Mouse (Mus musculus) embryo, embryonic 10 days (tissue): ENCODE results near the gene Exosc10.

Experiments used
- DNase-seq: peaks from one replicate; pipeline ENCODE4 v3.0.0-alpha.2; 2015; ENCODE audit warnings: low spot score

Gene Exosc10

GRCm38 (mm10) chr4:148570693-148571295, 12.6 kb downstream of the Exosc10 start:
- DNase-seq: no peak

GRCm38 (mm10) chr4:148573222-148573621, 15.0 kb downstream of the Exosc10 start:
- no peak for DNase-seq

GRCm38 (mm10) chr4:148580765-148581164, 22.5 kb downstream of the Exosc10 start:
- DNase-seq: no peak

- DNase-seq: no peak
These were observed 23.2 kb downstream of the Exosc10 start for GRCm38 (mm10) chr4:148581422-148581821.

- no peak for DNase-seq
These were observed 25.0 kb downstream of the Exosc10 start for GRCm38 (mm10) chr4:148583257-148583656.

- DNase-seq: no peak
These were observed 28.4 kb downstream of the Exosc10 start for GRCm38 (mm10) chr4:148586648-148587047.

GRCm38 (mm10) chr4:148588793-148589192, 30.6 kb downstream of the Exosc10 start:
- DNase-seq: no peak

- no peak for DNase-seq
These were observed 31.3 kb downstream of the Exosc10 start for GRCm38 (mm10) chr4:148589565-148589964.

GRCm38 (mm10) chr4:148590421-148591170, 32.4 kb downstream of the Exosc10 start:
- peak; percentile 66 for DNase-seq

- peak; percentile 98 for DNase-seq
These were observed 33.0 kb downstream of the Exosc10 start, which contains the start of gene Srm for GRCm38 (mm10) chr4:148591171-148591630. Gene Srm (plus strand): TSS chr4:148591503.

- peak; percentile 48 for DNase-seq
These were observed 33.6 kb downstream of the Exosc10 start for GRCm38 (mm10) chr4:148591637-148592380.

- DNase-seq: no peak
These were observed 35.8 kb downstream of the Exosc10 start for GRCm38 (mm10) chr4:148593996-148594395.

GRCm38 (mm10) chr4:148595916-148596315, 37.7 kb downstream of the Exosc10 start:
- DNase-seq: no peak

GRCm38 (mm10) chr4:148596731-148597130, 38.5 kb downstream of the Exosc10 start:
- DNase-seq: no peak

GRCm38 (mm10) chr4:148598826-148599225, 40.6 kb downstream of the Exosc10 start:
- no peak for DNase-seq

- DNase-seq: no peak
These were observed 42.1 kb downstream of the Exosc10 start for GRCm38 (mm10) chr4:148600316-148600715.

GRCm38 (mm10) chr4:148601871-148602270, 43.6 kb downstream of the Exosc10 start:
- no peak for DNase-seq

- no peak for DNase-seq
These were observed 44.3 kb downstream of the Exosc10 start, which contains the start of gene Masp2 for GRCm38 (mm10) chr4:148602357-148603120. Gene Masp2 (plus strand): TSS chr4:148602554.

GRCm38 (mm10) chr4:148603376-148604139, 45.3 kb downstream of the Exosc10 start:
- DNase-seq: no peak

- no peak for DNase-seq
These were observed 45.9 kb downstream of the Exosc10 start for GRCm38 (mm10) chr4:148604141-148604540.

- peak; percentile 79 for DNase-seq
These were observed 46.4 kb downstream of the Exosc10 start for GRCm38 (mm10) chr4:148604541-148605165.
